Mouse (Mus musculus): Measurements from ENCODE around the gene Brix1. TPM values are rescaled to one million over a fixed set of nuclear protein-coding genes. Genes with fewer than 3 reads are reported as not detected.
"Not testable (repeated sequence)": the region's sequence is repeated elsewhere in the genome, so short reads cannot be mapped to it uniquely, and the experiment has no call there.

The Brix1 gene
- polyA plus RNA-seq, 1 experiment from 2014 or later = 56.5 TPM

GRCm38 (mm10) chr15:10499593-10499992 lies 13.8 kb upstream of the Brix1 start:
- Histone ChIP-seq H3K36me3 (ENCODE audit: control insufficient read depth, insufficient read depth, low read length) (no peaks in the 10 kb centered on the region), H3K4me1 (ENCODE audit: control insufficient read depth, insufficient read depth, low read length) (no peaks in the 10 kb centered on the region), H3K4me2 (ENCODE audit: low read depth, low read length) (no peak overlapping the region), H3K27ac (ENCODE audit: low read depth, low read length) (no peak overlapping the region), H3K9ac (replicated peaks; ENCODE audit: low read depth, low read length) (no peak overlapping the region), H3K27me3 (ENCODE audit: control insufficient read depth, insufficient read depth, low read length) (no peaks in the 10 kb centered on the region), H3K9me3 (ENCODE audit: control insufficient read depth, low read length) (no peaks in the 10 kb centered on the region), H3K4me3 (ENCODE audit: low read depth, low read length) (no peak overlapping the region)
- WGBS = 77% methylated on average over 5 of the region's 5 CpGs
- no peak for ATAC-seq (ENCODE audit: low read depth)

DNA sequence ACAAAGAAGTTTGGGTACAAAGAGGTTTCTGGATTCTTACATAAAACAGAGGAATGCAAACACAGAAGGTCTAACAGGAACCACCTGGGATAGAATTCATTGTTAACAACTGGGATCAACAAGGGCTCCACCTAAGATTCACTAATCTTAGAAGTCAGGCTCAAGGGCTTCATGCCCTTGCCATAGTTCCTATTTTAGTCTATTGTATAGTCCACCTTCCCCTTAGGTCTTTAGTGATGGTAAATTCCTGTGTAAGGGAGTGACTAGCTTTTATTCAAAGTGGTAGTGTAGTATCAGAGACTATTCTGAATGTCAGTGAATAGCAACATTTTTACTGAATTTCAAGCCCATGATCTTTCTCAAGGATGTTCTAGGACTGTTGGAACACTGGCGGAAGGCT lies 10.9 kb upstream of the Brix1 start:
- not testable (repeated sequence) for H3K4me2 ChIP-seq (ENCODE audit: low read depth, low read length); H3K9ac ChIP-seq (replicated peaks; ENCODE audit: low read depth, low read length); H3K27me3 ChIP-seq (ENCODE audit: control insufficient read depth, insufficient read depth, low read length); H3K4me1 ChIP-seq (ENCODE audit: control insufficient read depth, insufficient read depth, low read length); ATAC-seq (ENCODE audit: low read depth); H3K4me3 ChIP-seq (ENCODE audit: low read depth, low read length); H3K27ac ChIP-seq (ENCODE audit: low read depth, low read length); H3K9me3 ChIP-seq (ENCODE audit: control insufficient read depth, low read length)
- peaks cover 11% of the 10 kb centered on the region for H3K36me3 ChIP-seq (ENCODE audit: control insufficient read depth, insufficient read depth, low read length)
- WGBS = 98% methylated on average over 1 of the region's 1 CpGs

DNA sequence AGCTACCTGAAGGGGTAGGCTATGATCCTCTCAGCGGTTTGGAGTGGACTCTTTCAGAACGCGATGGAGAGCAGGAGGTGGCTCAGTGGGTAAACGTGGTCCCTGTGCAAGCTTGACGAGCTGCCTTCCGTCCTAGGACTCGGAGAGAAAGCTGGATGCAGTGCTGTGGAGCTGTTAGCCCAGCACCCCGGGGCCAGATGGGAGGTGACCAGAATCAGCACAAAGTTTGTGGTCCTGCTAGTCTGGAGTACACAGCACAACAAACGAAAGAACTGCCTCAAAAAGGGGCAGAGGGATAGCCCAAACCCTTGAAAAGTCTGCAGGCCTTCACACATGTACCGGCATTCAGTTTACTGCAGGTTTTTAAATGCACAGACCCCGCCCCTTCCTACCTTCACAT lies 10.2 kb upstream of the Brix1 start:
- Histone ChIP-seq H3K27ac (ENCODE audit: low read depth, low read length) (no peak overlapping the region), H3K4me2 (ENCODE audit: low read depth, low read length) (no peak overlapping the region), H3K4me3 (ENCODE audit: low read depth, low read length) (no peak overlapping the region), H3K4me1 (ENCODE audit: control insufficient read depth, insufficient read depth, low read length) (no peaks in the 10 kb centered on the region), H3K9ac (replicated peaks; ENCODE audit: low read depth, low read length) (no peak overlapping the region), H3K36me3 (ENCODE audit: control insufficient read depth, insufficient read depth, low read length) (peaks cover 14% of the 10 kb centered on the region), H3K9me3 (ENCODE audit: control insufficient read depth, low read length) (no peaks in the 10 kb centered on the region), H3K27me3 (ENCODE audit: control insufficient read depth, insufficient read depth, low read length) (no peaks in the 10 kb centered on the region)
- no peak for ATAC-seq (ENCODE audit: low read depth)
- WGBS = 94% methylated on average over 11 of the region's 11 CpGs

DNA sequence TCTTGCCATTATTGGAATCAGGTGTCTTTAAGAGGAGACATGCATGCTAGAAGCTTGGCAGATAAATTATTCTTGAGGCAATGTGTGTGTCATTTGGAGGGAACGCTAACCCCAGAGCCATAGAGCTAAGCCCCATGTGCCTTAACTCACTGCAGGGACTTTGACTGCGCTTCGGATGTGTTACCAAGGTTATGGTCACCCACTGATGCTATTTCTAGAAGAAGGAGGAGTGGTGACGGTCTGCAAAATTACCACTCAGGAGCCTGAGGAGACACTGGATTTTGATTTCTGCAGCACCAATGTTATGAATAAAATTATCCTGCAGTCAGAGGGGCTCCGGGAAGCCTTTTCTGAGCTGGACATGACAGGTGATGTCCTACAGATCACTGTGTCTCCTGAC lies 4.4 kb upstream of the Brix1 start:
- H3K4me3 ChIP-seq (ENCODE audit: low read depth, low read length) = no peak overlapping the region
- no peaks in the 10 kb centered on the region for H3K9me3 ChIP-seq (ENCODE audit: control insufficient read depth, low read length)
- no peak for ATAC-seq (ENCODE audit: low read depth)
- no peak overlapping the region for H3K9ac ChIP-seq (replicated peaks; ENCODE audit: low read depth, low read length)
- no peak overlapping the region for H3K27ac ChIP-seq (ENCODE audit: low read depth, low read length)
- H3K4me1 ChIP-seq (ENCODE audit: control insufficient read depth, insufficient read depth, low read length) = peaks cover 8% of the 10 kb centered on the region
- H3K36me3 ChIP-seq (ENCODE audit: control insufficient read depth, insufficient read depth, low read length) = peaks cover 14% of the 10 kb centered on the region
- H3K27me3 ChIP-seq (ENCODE audit: control insufficient read depth, insufficient read depth, low read length) = no peaks in the 10 kb centered on the region
- no peak overlapping the region for H3K4me2 ChIP-seq (ENCODE audit: low read depth, low read length)
- WGBS = 90% methylated on average over 5 of the region's 5 CpGs

DNA sequence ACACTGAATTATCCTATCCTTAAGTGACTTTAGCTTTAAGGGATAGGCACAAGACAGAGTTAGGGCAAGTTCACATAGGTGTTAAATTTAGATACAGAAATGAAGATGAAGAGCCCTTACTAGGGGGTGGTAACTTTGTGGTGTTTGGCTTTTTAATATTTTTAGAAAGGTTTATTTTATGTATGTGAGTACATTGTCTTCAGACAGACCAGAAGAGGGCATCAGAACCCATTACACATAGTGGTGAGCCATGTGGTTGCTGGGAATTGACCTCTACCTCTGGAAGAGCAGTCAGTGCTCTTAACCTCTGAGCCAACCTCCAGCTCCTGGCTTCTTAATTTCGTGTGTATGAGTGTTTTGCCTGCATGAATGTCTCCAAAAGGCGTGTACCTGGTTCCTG lies 1.5 kb upstream of the Brix1 start:
- Histone ChIP-seq H3K4me2 (ENCODE audit: low read depth, low read length) (peak overlapping the region; percentile 83), H3K9me3 (ENCODE audit: control insufficient read depth, low read length) (no peaks in the 10 kb centered on the region), H3K4me3 (ENCODE audit: low read depth, low read length) (no peak overlapping the region), H3K27ac (ENCODE audit: low read depth, low read length) (no peak overlapping the region), H3K9ac (replicated peaks; ENCODE audit: low read depth, low read length) (no peak overlapping the region), H3K27me3 (ENCODE audit: control insufficient read depth, insufficient read depth, low read length) (no peaks in the 10 kb centered on the region), H3K4me1 (ENCODE audit: control insufficient read depth, insufficient read depth, low read length) (peaks cover 13% of the 10 kb centered on the region), H3K36me3 (ENCODE audit: control insufficient read depth, insufficient read depth, low read length) (peaks cover 9% of the 10 kb centered on the region)
- WGBS = 79% methylated on average over 2 of the region's 2 CpGs
- ATAC-seq (ENCODE audit: low read depth) = no peak

DNA sequence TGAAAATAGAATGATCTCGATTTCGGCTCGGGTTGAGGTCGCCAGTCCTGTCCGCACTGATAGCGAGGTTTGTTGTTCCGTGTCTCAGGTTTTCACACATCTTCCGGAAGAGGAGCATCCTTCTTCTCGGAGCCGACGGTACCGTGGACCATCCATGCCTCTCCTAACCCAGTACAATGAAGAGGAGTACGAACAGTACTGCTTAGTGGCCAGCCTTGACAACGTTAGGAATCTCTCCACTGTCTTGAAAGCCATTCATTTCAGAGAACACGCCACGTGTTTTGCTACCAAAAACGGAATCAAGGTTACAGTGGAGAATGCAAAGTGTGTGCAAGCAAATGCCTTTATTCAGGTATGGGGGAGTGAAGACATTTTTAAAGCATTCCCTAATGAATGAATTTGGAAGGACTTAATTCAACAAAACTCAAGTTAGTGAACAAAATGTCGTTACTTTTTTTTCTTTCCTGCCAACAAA lies 655 bp upstream of the Brix1 start:
- H3K4me2 ChIP-seq (ENCODE audit: low read depth, low read length) = peak overlapping the region; percentile 83
- ATAC-seq (ENCODE audit: low read depth) = peak; percentile 68
- peaks cover 13% of the 10 kb centered on the region for H3K4me1 ChIP-seq (ENCODE audit: control insufficient read depth, insufficient read depth, low read length)
- peak overlapping the region; percentile 80 for H3K27ac ChIP-seq (ENCODE audit: low read depth, low read length)
- H3K9ac ChIP-seq (replicated peaks; ENCODE audit: low read depth, low read length) = peak overlapping the region; percentile 83
- H3K27me3 ChIP-seq (ENCODE audit: control insufficient read depth, insufficient read depth, low read length) = no peaks in the 10 kb centered on the region
- WGBS = 1% methylated on average over 18 of the region's 18 CpGs
- peaks cover 9% of the 10 kb centered on the region; the same call in 1 of the 2 replicates for H3K36me3 ChIP-seq (ENCODE audit: control insufficient read depth, insufficient read depth, low read length)
- H3K9me3 ChIP-seq (ENCODE audit: control insufficient read depth, low read length) = no peaks in the 10 kb centered on the region
- H3K4me3 ChIP-seq (ENCODE audit: low read depth, low read length) = peak overlapping the region; percentile 76

DNA sequence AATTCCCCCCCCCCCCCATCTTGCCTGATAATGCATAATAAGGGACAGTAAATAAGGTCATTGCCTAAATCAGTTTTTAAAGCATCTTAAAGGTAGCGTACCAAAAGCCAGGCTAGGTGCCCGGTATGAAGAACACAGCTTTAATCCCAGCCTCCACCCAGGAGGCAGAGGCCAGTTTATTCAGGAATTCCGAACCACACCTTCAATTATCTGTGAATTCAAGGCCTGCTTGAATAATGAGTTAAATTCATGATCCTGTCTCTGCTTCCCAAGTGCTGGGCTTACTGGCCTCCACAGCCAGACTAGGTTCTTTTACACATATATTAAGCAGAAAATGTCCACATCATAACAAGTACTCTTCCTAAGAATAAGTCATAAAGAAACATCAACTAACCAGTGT lies 14.8 kb downstream of the Brix1 start:
- Histone ChIP-seq H3K27ac (ENCODE audit: low read depth, low read length) (no peak overlapping the region), H3K9ac (replicated peaks; ENCODE audit: low read depth, low read length) (no peak overlapping the region), H3K27me3 (ENCODE audit: control insufficient read depth, insufficient read depth, low read length) (peaks cover 4% of the 10 kb centered on the region; the same call in 1 of the 2 replicates), H3K4me3 (ENCODE audit: low read depth, low read length) (peak overlapping the region; percentile 91), H3K4me1 (ENCODE audit: control insufficient read depth, insufficient read depth, low read length) (peaks cover 10% of the 10 kb centered on the region), H3K36me3 (ENCODE audit: control insufficient read depth, insufficient read depth, low read length) (peaks cover 9% of the 10 kb centered on the region; the same call in 1 of the 2 replicates), H3K4me2 (ENCODE audit: low read depth, low read length) (peak overlapping the region; percentile 86), H3K9me3 (ENCODE audit: control insufficient read depth, low read length) (no peaks in the 10 kb centered on the region)
- peak; percentile 32 for ATAC-seq (ENCODE audit: low read depth)
- 12% methylated on average over 3 of the region's 3 CpGs for WGBS

DNA sequence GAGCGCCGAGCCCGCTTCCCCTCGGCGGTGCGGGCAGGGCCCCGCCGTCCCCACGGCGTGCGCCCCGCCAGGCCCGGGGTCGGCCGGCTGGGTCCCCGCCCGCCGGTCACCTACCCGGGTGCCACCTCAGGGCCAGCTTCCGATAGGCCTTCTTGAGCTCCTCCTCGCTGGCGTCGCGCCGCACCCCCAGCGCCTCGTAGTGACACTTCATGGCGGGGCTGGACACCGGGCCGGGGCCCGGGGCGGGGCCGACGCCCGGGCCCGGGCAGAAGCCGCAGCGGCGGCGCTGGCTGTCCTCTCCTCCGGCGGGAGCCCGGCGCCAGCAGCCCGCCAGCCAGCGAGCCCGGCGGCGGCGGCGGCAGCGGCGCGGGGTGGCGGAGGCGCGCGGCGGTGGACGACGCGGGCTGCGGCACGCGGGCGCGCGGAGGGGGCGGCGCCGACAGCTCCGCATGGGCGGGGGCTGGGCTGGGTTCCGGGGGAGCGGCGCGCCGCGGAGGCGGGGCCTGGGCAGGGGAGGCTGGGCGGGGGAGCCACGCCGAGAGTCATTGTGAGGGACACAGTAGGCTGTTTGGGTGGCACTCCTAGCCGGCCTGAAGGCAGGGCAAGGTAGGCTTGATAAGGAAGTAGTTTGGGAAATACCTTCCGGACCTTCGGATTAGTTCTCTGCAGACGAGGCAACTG lies 15.5 kb downstream of the Brix1 start, which contains the start of gene Dnajc21:
Gene Dnajc21 (minus strand): TSS at position 366 of the 681 bp plus-strand sequence.
- H3K4me3 ChIP-seq (ENCODE audit: low read depth, low read length) = peak within 1 kb of the TSS; percentile 91
- ATAC-seq (ENCODE audit: low read depth) = peak; percentile 96

GRCm38 (mm10) chr15:10469641-10470150 lies 16.1 kb downstream of the Brix1 start:
- peak overlapping the region; percentile 91 for H3K4me3 ChIP-seq (ENCODE audit: low read depth, low read length)
- H3K4me1 ChIP-seq (ENCODE audit: control insufficient read depth, insufficient read depth, low read length) = peaks cover 10% of the 10 kb centered on the region
- WGBS = under 1% methylated on average over 38 of the region's 40 CpGs
- H3K9ac ChIP-seq (replicated peaks; ENCODE audit: low read depth, low read length) = peak overlapping the region; percentile 88
- H3K4me2 ChIP-seq (ENCODE audit: low read depth, low read length) = peak overlapping the region; percentile 86
- peaks cover 4% of the 10 kb centered on the region; the same call in 1 of the 2 replicates for H3K27me3 ChIP-seq (ENCODE audit: control insufficient read depth, insufficient read depth, low read length)
- H3K27ac ChIP-seq (ENCODE audit: low read depth, low read length) = peak overlapping the region; percentile 82
- no peaks in the 10 kb centered on the region for H3K9me3 ChIP-seq (ENCODE audit: control insufficient read depth, low read length)
- H3K36me3 ChIP-seq (ENCODE audit: control insufficient read depth, insufficient read depth, low read length) = no peaks in the 10 kb centered on the region
- ATAC-seq (ENCODE audit: low read depth) = peak; percentile 10

More for the DNA sequence above, 15.5 kb downstream of the Brix1 start, which contains the start of gene Dnajc21:
- WGBS = under 1% methylated on average over 21 of the region's 87 CpGs
- H3K4me2 ChIP-seq (ENCODE audit: low read depth, low read length) = peak within 1 kb of the TSS; percentile 86
- H3K36me3 ChIP-seq (ENCODE audit: control insufficient read depth, insufficient read depth, low read length) = 0 out of 2 replicates have a peak, but pooled peaks cover 3% of the 10 kb centered on the region
- H3K9ac ChIP-seq (replicated peaks; ENCODE audit: low read depth, low read length) = peak within 1 kb of the TSS; percentile 88
- H3K27ac ChIP-seq (ENCODE audit: low read depth, low read length) = peak within 1 kb of the TSS; percentile 82
- H3K9me3 ChIP-seq (ENCODE audit: control insufficient read depth, low read length) = no peaks in the 10 kb centered on the region
- peaks cover 4% of the 10 kb centered on the region; the same call in 1 of the 2 replicates for H3K27me3 ChIP-seq (ENCODE audit: control insufficient read depth, insufficient read depth, low read length)
- peaks cover 10% of the 10 kb centered on the region for H3K4me1 ChIP-seq (ENCODE audit: control insufficient read depth, insufficient read depth, low read length)

Data from neural tube, embryonic 14.5 days (tissue).